Mouse (Mus musculus) adrenal gland, postnatal 4 days (tissue): ENCODE data around the gene Snn. TPM values are rescaled to one million over a fixed set of nuclear protein-coding genes. Genes with fewer than 3 reads are reported as not detected.

ENCODE experiments used
- DNase-seq, 2 experiments: peaks; one replicate each; pipeline ENCODE4 v3.0.0; 2021 to 2022; ENCODE audit warnings: low spot score in 2 of 2, mixed read lengths in 2 of 2
- total RNA-seq, 2 experiments: library from RNA; stranded (reverse); gene quantifications; 2 replicates each; pipeline ENCODE4 v1.2.3; 2021

Snn gene
- total RNA-seq, 2 experiments from 2014 or later, result 30.7 to 31.1 TPM

- DNase-seq, result no peak
Measured at GRCm38 (mm10) chr16:11046437-11046836, 14.3 kb upstream of the Snn start.

- no peak for DNase-seq
Measured at GRCm38 (mm10) chr16:11047130-11047529, 13.6 kb upstream of the Snn start.

- DNase-seq, result no peak
Measured at GRCm38 (mm10) chr16:11050226-11050625, 10.5 kb upstream of the Snn start.

GRCm38 (mm10) chr16:11051134-11051533 is 9.6 kb upstream of the Snn start:
- DNase-seq, result no peak

GRCm38 (mm10) chr16:11054409-11054808 is 6.3 kb upstream of the Snn start:
- no peak for DNase-seq

- DNase-seq, result no peak
Measured at GRCm38 (mm10) chr16:11054871-11055270, 5.9 kb upstream of the Snn start.

GRCm38 (mm10) chr16:11055916-11056315 is 4.8 kb upstream of the Snn start:
- no peak for DNase-seq

- peak; percentile 21 to 53 for DNase-seq
Measured at GRCm38 (mm10) chr16:11062794-11063721, 2.3 kb downstream of the Snn start.

- no peak for DNase-seq
Measured at GRCm38 (mm10) chr16:11064341-11064740, 3.6 kb downstream of the Snn start.

GRCm38 (mm10) chr16:11064742-11065141 is 4.0 kb downstream of the Snn start:
- no peak for DNase-seq

GRCm38 (mm10) chr16:11065431-11065830 is 4.7 kb downstream of the Snn start:
- no peak for DNase-seq

- DNase-seq, result peak; percentile 93 to 95
Measured at GRCm38 (mm10) chr16:11066029-11066832, 5.5 kb downstream of the Snn start, which contains the start of gene Litaf. Litaf (minus strand) TSS chr16:11066157.

- DNase-seq, result no peak
Measured at GRCm38 (mm10) chr16:11066833-11067191, 6.1 kb downstream of the Snn start.

GRCm38 (mm10) chr16:11068666-11069065 is 7.9 kb downstream of the Snn start:
- DNase-seq, result no peak

- DNase-seq, result no peak
Measured at GRCm38 (mm10) chr16:11069271-11069670, 8.5 kb downstream of the Snn start.

GRCm38 (mm10) chr16:11069710-11070420 is 9.1 kb downstream of the Snn start:
- DNase-seq, result no peak

- no peak for DNase-seq
Measured at GRCm38 (mm10) chr16:11071176-11071575, 10.4 kb downstream of the Snn start.

GRCm38 (mm10) chr16:11071887-11072286 is 11.1 kb downstream of the Snn start:
- DNase-seq, result no peak

- DNase-seq, result peak; percentile 20 to 21
Measured at GRCm38 (mm10) chr16:11072454-11072853, 11.7 kb downstream of the Snn start.

GRCm38 (mm10) chr16:11073060-11073459 is 12.3 kb downstream of the Snn start:
- DNase-seq, result no peak

- no peak for DNase-seq
Measured at GRCm38 (mm10) chr16:11077601-11078201, 17.0 kb downstream of the Snn start.
